Mouse (Mus musculus) hindbrain, embryonic 14.5 days (tissue): ENCODE measurements around the gene Psmd3. TPM values are rescaled to one million over a fixed set of nuclear protein-coding genes. Genes with fewer than 3 reads are reported as not detected.

Source experiments
- ATAC-seq: fragments of 200-750 bp; cut with Nextera tagmentation; 2 replicates; pipeline ENCODE4 v1.8.0; 2017; ENCODE audit warnings: moderate number of reproducible peaks, mild to moderate bottlenecking, moderate TSS enrichment, moderate library complexity; ENCODE audit not compliant: low FRiP score
- DNase-seq: peaks from one replicate; pipeline ENCODE4 v3.0.0-alpha.2; 2015; ENCODE audit warnings: low spot score
- H3K27ac ChIP-seq: fragments of 300-500 bp; sonication (generic); 2 replicates; pipeline ENCODE4 v1.5.1; 2014; ENCODE audit warnings: mild to moderate bottlenecking, moderate library complexity
- H3K27me3 ChIP-seq: fragments of 300-500 bp; sonication (generic); 2 replicates; pipeline ENCODE4 v1.6.1; 2014; ENCODE audit warnings: mild to moderate bottlenecking, low read length, mixed read lengths; ENCODE audit not compliant: control insufficient read depth, insufficient read depth
- H3K36me3 ChIP-seq: fragments of 300-500 bp; sonication (generic); replicated peaks from 2 replicates; pipeline ENCODE4 v1.6.1; 2014; ENCODE audit not compliant: control insufficient read depth, insufficient read depth
- H3K4me1 ChIP-seq: fragments of 300-500 bp; sonication (generic); replicated peaks from 2 replicates; pipeline ENCODE4 v1.6.1; 2014; ENCODE audit warnings: antibody characterized with exemption, low read length, mixed read lengths; ENCODE audit not compliant: control insufficient read depth, insufficient read depth
- H3K4me2 ChIP-seq: fragments of 300-500 bp; sonication (generic); replicated peaks from 2 replicates; pipeline ENCODE4 v1.6.1; 2014; ENCODE audit warnings: mild to moderate bottlenecking, moderate library complexity
- H3K4me3 ChIP-seq: fragments of 300-500 bp; sonication (generic); replicated peaks from 2 replicates; pipeline ENCODE4 v1.5.1; 2014; ENCODE audit warnings: mild to moderate bottlenecking, low read length
- H3K9ac ChIP-seq: fragments of 300-500 bp; sonication (generic); 2 replicates; pipeline ENCODE4 v1.6.1; 2014
- H3K9me3 ChIP-seq: fragments of 300-500 bp; sonication (generic); 2 replicates; pipeline ENCODE4 v1.6.1; 2016; ENCODE audit warnings: low read length; ENCODE audit not compliant: control insufficient read depth
- WGBS: fragments of 180-500 bp; shearing (Covaris S2); extraction: QIAGEN DNeasy Blood & Tissue Kit; methylation state at CpG from one replicate; pipeline ENCODE4 v1.1.7; 2014; 5-methylcytosine and 5-hydroxymethylcytosine counted together
- polyA plus RNA-seq: library from polyadenylated mRNA; unstranded; fragments of >200 nt; fragmentation: Nextera tagmentation; extraction: Ambion mirVana; gene quantifications from 2 replicates; pipeline ENCODE4 v1.2.1, GENCODE M21; 2014

Psmd3 gene
- polyA plus RNA-seq, 1 experiment from 2014 or later: 130 TPM

GRCm38 (mm10) chr11:98721458-98722226 lies 39.3 kb downstream of the Psmd3 start:
- peaks cover 57% of the 10 kb centered on the region for H3K36me3 ChIP-seq

DNA sequence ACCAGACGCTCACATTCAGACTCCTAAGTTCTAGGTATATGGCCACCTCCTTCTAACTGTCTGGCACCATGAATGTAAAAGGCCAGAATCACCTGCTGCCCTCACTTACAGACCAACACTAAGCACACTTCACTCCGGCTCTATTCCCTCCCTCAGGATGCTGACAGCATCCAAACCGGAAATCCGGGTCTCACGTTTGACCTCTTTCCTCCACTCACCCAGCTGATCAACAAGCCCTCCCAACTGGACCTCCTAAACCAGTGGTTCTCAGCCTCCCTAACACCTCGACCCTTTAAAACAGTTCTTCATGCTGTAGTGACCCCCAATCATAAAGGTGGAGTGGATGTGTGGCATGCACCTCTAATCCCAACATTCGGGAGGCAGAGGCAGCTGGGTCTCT lies 40.7 kb downstream of the Psmd3 start:
- H3K4me3 ChIP-seq: no peak overlapping the region
- no peaks in the 10 kb centered on the region for H3K27me3 ChIP-seq
- H3K9ac ChIP-seq: no peak overlapping the region
- peaks cover 57% of the 10 kb centered on the region for H3K36me3 ChIP-seq
- WGBS: 86% methylated on average over 7 of the region's 7 CpGs
- ATAC-seq (no peak), DNase-seq (no peak)
- H3K4me1 ChIP-seq: peaks cover 2% of the 10 kb centered on the region; the same call in 1 of the 2 replicates
- H3K9me3 ChIP-seq: no peaks in the 10 kb centered on the region
- H3K27ac ChIP-seq: no peak overlapping the region
- no peak overlapping the region for H3K4me2 ChIP-seq

More at GRCm38 (mm10) chr11:98721458-98722226, 39.3 kb downstream of the Psmd3 start:
- Histone ChIP-seq H3K27ac (no peak overlapping the region), H3K27me3 (no peaks in the 10 kb centered on the region), H3K9me3 (no peaks in the 10 kb centered on the region), H3K4me1 (no peaks in the 10 kb centered on the region), H3K9ac (no peak overlapping the region), H3K4me2 (no peak overlapping the region), H3K4me3 (no peak overlapping the region)
- no peak for DNase-seq
- 69% methylated on average over 24 of the region's 24 CpGs for WGBS
- ATAC-seq: no peak

DNA sequence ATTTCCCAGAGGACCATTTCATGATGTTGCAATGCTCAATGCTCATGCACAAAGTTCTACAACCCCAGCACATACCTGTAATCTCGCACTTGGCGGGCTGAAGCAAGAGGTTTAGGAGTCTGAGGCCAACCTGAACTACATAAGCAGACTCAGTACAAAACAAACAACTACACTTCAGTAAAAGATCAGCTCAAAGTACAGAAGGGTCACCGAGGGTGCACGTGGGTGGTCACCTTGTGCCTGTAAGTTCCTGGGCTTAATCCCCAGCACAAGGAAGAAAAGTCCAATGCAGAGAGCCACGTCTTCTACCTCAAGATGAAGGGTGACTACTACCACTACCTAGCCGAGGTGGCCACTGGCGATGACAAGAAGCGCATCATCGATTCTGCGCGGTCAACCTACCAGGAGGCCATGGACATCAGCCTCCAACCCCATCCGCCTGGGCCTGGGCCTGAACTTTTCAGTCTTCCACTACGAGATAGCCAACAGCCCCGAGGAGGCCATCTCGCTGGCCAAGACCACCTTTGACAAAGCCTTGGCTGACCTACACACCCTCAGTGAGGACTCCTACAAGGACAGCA lies 43.7 kb downstream of the Psmd3 start:
- Histone ChIP-seq H3K4me3 (no peak overlapping the region), H3K27ac (no peak overlapping the region), H3K9ac (no peak overlapping the region), H3K4me1 (peaks cover 8% of the 10 kb centered on the region), H3K9me3 (no peaks in the 10 kb centered on the region), H3K27me3 (no peaks in the 10 kb centered on the region), H3K4me2 (no peak overlapping the region), H3K36me3 (peaks cover 49% of the 10 kb centered on the region)
- DNase-seq (no peak), ATAC-seq (no peak)
- WGBS: 96% methylated on average over 15 of the region's 15 CpGs

- peak; percentile 93 for DNase-seq
- Histone ChIP-seq H3K4me2 (peak within 1 kb of the TSS; percentile 83), H3K4me1 (peaks cover 8% of the 10 kb centered on the region), H3K9me3 (no peaks in the 10 kb centered on the region), H3K36me3 (peaks cover 29% of the 10 kb centered on the region), H3K9ac (peak within 1 kb of the TSS; percentile 69), H3K27ac (peak within 1 kb of the TSS; percentile 85), H3K4me3 (peak within 1 kb of the TSS; percentile 67), H3K27me3 (no peaks in the 10 kb centered on the region)
- ATAC-seq: peak; percentile 94
- 0% methylated on average over 16 of the region's 16 CpGs for WGBS
Measured at GRCm38 (mm10) chr11:98729119-98729588, 46.8 kb downstream of the Psmd3 start, which contains the start of gene Med24. Med24 (minus strand) TSS chr11:98729435.

DNA sequence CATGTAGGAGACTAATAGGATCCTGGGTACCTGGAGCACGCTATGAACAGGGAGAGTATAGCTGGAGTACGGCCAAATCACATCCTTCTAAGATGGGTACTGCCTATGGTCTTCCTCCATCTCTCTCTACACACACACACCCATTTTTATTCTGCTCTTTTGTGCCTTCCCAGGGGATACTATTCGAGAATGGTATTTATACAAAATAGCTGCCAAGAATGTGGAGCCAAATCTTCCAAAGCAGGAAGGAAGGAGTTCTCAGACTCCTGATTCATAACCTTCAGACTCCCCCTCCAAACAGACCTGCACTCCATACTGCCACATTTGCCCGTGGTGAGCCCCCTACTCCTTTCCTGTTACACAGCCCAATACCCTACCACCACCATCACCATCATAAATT lies 48.4 kb downstream of the Psmd3 start:
- Histone ChIP-seq H3K4me3 (no peak overlapping the region), H3K4me2 (no peak overlapping the region), H3K27me3 (no peaks in the 10 kb centered on the region), H3K9ac (no peak overlapping the region), H3K4me1 (peaks cover 8% of the 10 kb centered on the region), H3K27ac (no peak overlapping the region), H3K36me3 (peaks cover 18% of the 10 kb centered on the region), H3K9me3 (no peaks in the 10 kb centered on the region)
- no peak for DNase-seq
- no peak for ATAC-seq
- 60% methylated on average over 4 of the region's 4 CpGs for WGBS

GRCm38 (mm10) chr11:98731134-98731533 lies 48.8 kb downstream of the Psmd3 start:
- Histone ChIP-seq H3K36me3 (peaks cover 14% of the 10 kb centered on the region), H3K27me3 (no peaks in the 10 kb centered on the region), H3K9ac (no peak overlapping the region), H3K27ac (no peak overlapping the region), H3K4me3 (no peak overlapping the region), H3K4me1 (peaks cover 8% of the 10 kb centered on the region), H3K9me3 (no peaks in the 10 kb centered on the region), H3K4me2 (no peak overlapping the region)
- DNase-seq (no peak), ATAC-seq (no peak)
- WGBS: 59% methylated on average over 5 of the region's 5 CpGs

DNA sequence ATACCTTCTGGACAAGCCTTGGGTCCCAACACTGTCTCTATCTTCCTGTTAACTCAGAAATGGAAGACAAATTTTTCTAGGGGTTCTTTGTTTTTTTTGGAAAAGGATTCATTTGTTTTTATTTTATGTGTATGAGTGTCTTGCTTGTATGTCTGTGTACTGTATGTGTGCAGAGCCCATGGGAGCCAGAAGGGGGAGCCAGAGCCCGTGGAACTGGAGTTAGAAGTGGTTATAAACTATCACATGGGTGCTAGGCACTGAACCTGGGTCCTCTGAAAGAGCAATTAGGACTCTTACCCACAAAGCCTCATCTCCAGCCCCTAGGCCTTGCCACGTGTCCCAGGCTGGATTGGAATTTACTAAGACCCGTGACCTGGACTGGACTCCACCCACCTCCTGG lies 51.7 kb downstream of the Psmd3 start:
- no peaks in the 10 kb centered on the region for H3K36me3 ChIP-seq
- no peak for ATAC-seq
- H3K4me3 ChIP-seq: no peak overlapping the region
- H3K27me3 ChIP-seq: no peaks in the 10 kb centered on the region
- no peaks in the 10 kb centered on the region for H3K9me3 ChIP-seq
- no peak overlapping the region for H3K27ac ChIP-seq
- H3K9ac ChIP-seq: no peak overlapping the region
- H3K4me2 ChIP-seq: no peak overlapping the region
- DNase-seq: no peak
- 81% methylated on average over 3 of the region's 3 CpGs for WGBS
- H3K4me1 ChIP-seq: peaks cover 12% of the 10 kb centered on the region

DNA sequence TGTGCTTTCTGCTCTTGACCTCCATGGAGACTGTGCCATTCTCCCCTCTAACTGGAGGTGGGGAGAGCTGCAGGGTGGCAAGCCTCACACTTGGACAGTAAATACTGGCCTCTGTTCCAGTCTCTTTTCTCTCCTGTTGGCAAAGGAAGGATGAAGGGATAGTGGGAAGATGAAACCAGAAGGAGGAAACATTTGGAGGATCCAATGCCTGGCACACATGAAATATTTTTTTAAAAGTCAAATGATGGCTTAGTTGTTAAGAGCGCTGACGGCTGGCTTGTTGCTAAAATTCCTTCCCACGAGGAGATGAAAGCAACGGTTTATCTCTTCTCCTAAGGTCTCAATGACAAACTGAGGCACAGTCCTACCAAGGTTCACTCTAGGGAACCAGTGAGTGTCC lies 52.8 kb downstream of the Psmd3 start:
- H3K4me3 ChIP-seq: no peak overlapping the region
- DNase-seq (no peak), ATAC-seq (no peak)
- H3K4me2 ChIP-seq: no peak overlapping the region
- no peaks in the 10 kb centered on the region for H3K27me3 ChIP-seq
- no peaks in the 10 kb centered on the region for H3K36me3 ChIP-seq
- H3K9ac ChIP-seq: no peak overlapping the region
- H3K9me3 ChIP-seq: no peaks in the 10 kb centered on the region
- 96% methylated on average over 4 of the region's 4 CpGs for WGBS
- H3K4me1 ChIP-seq: peaks cover 23% of the 10 kb centered on the region
- H3K27ac ChIP-seq: no peak overlapping the region

GRCm38 (mm10) chr11:98736176-98736575 lies 53.8 kb downstream of the Psmd3 start:
- no peaks in the 10 kb centered on the region for H3K36me3 ChIP-seq
- no peaks in the 10 kb centered on the region for H3K27me3 ChIP-seq
- peaks cover 34% of the 10 kb centered on the region for H3K4me1 ChIP-seq
- H3K9me3 ChIP-seq: no peaks in the 10 kb centered on the region
- WGBS: 92% methylated on average over 1 of the region's 1 CpGs
- H3K4me2 ChIP-seq: no peak overlapping the region
- H3K27ac ChIP-seq: no peak overlapping the region
- ATAC-seq: no peak
- H3K4me3 ChIP-seq: no peak overlapping the region
- no peak overlapping the region for H3K9ac ChIP-seq
- DNase-seq: no peak
